Mouse (Mus musculus) monocyte, adult 5-6 weeks (primary cell): ENCODE data around the gene Lgmn. TPM values are rescaled to one million over a fixed set of nuclear protein-coding genes. Genes with fewer than 3 reads are reported as not detected.

ENCODE experiments used
- ATAC-seq: fragments of 153-309, 156-312 bp; replicated peaks from 2 replicates; pipeline ENCODE4 v1.8.0; 2017; ENCODE audit warnings: mild to moderate bottlenecking; ENCODE audit not compliant: low TSS enrichment, insufficient number of reproducible peaks, severe bottlenecking, poor library complexity, low FRiP score
- total RNA-seq: library from RNA; stranded (forward); fragments of 200-1000, 200-491, 200-594 nt; gene quantifications from 3 replicates; pipeline ENCODE4 v1.2.3, GENCODE M21; 2017

The Lgmn gene
- total RNA-seq, 1 experiment from 2014 or later, result 145 TPM

GRCm38 (mm10) chr12:102398588-102398987 is 41.0 kb downstream of the Lgmn start:
- ATAC-seq, result no peak

GRCm38 (mm10) chr12:102395998-102396991 is 43.3 kb downstream of the Lgmn start:
- ATAC-seq, result no peak

- no peak for ATAC-seq
These were observed 44.1 kb downstream of the Lgmn start for GRCm38 (mm10) chr12:102395537-102395936.

GRCm38 (mm10) chr12:102394496-102394895 is 45.1 kb downstream of the Lgmn start:
- ATAC-seq, result no peak

- no peak for ATAC-seq
These were observed 47.6 kb downstream of the Lgmn start for GRCm38 (mm10) chr12:102391982-102392381.

GRCm38 (mm10) chr12:102391109-102391508 is 48.5 kb downstream of the Lgmn start:
- ATAC-seq, result no peak

- ATAC-seq, result no peak
These were observed 49.6 kb downstream of the Lgmn start for GRCm38 (mm10) chr12:102390042-102390441.

- peak; percentile 60 for ATAC-seq
These were observed 52.2 kb downstream of the Lgmn start for GRCm38 (mm10) chr12:102387219-102387917.

GRCm38 (mm10) chr12:102384819-102385218 is 54.8 kb downstream of the Lgmn start:
- 0 out of 2 replicates have a peak, but pooled peaks have one; percentile 41 for ATAC-seq

- ATAC-seq, result no peak
These were observed 56.3 kb downstream of the Lgmn start for GRCm38 (mm10) chr12:102383288-102383687.

- ATAC-seq, result no peak
These were observed 57.4 kb downstream of the Lgmn start for GRCm38 (mm10) chr12:102382180-102382579.

- no peak for ATAC-seq
These were observed 67.3 kb downstream of the Lgmn start for GRCm38 (mm10) chr12:102372322-102372721.

- ATAC-seq, result no peak
These were observed 68.6 kb downstream of the Lgmn start for GRCm38 (mm10) chr12:102370931-102371500.

GRCm38 (mm10) chr12:102369488-102370235 is 70.0 kb downstream of the Lgmn start:
- ATAC-seq, result no peak

GRCm38 (mm10) chr12:102368556-102368955 is 71.1 kb downstream of the Lgmn start:
- ATAC-seq, result no peak

- ATAC-seq, result peak; percentile 52
These were observed 71.5 kb downstream of the Lgmn start for GRCm38 (mm10) chr12:102368066-102368465.

GRCm38 (mm10) chr12:102367075-102367474 is 72.5 kb downstream of the Lgmn start:
- peak; percentile 48 for ATAC-seq

- no peak for ATAC-seq
These were observed 73.3 kb downstream of the Lgmn start for GRCm38 (mm10) chr12:102366126-102366816.
